Mouse (Mus musculus) forebrain, embryonic 12.5 days (tissue): ENCODE measurements at regions not wholly inside any gene's neighbourhood (a gene's known extent, or its start where the extent isn't known, plus 50 kb on each side); places are given as distances from the start of the nearest gene placed in this dataset.

Experiments used
- ATAC-seq: fragments of 200-750 bp; cut with Nextera tagmentation; 2 replicates; pipeline ENCODE4 v1.8.0; 2017; ENCODE audit warnings: moderate TSS enrichment; ENCODE audit not compliant: low FRiP score
- H3K27ac ChIP-seq: fragments of 300-500 bp; sonication (generic); 2 replicates; pipeline ENCODE4 v1.5.1; 2016; ENCODE audit warnings: mild to moderate bottlenecking
- H3K27me3 ChIP-seq: fragments of 300-500 bp; sonication (generic); 2 replicates; pipeline ENCODE4 v1.6.1; 2016; ENCODE audit warnings: mild to moderate bottlenecking
- H3K36me3 ChIP-seq: fragments of 300-500 bp; sonication (generic); replicated peaks from 2 replicates; pipeline ENCODE4 v1.6.1; 2016; ENCODE audit warnings: mild to moderate bottlenecking
- H3K4me1 ChIP-seq: fragments of 300-500 bp; sonication (generic); 2 replicates; pipeline ENCODE4 v1.6.1; 2016
- H3K4me2 ChIP-seq: fragments of 300-500 bp; sonication (generic); 2 replicates; pipeline ENCODE4 v1.6.1; 2016; ENCODE audit warnings: mild to moderate bottlenecking, moderate library complexity
- H3K4me3 ChIP-seq: fragments of 300-500 bp; sonication (generic); replicated peaks from 2 replicates; pipeline ENCODE4 v1.5.1; 2016; ENCODE audit warnings: mild to moderate bottlenecking
- H3K9ac ChIP-seq: fragments of 300-500 bp; sonication (generic); 2 replicates; pipeline ENCODE4 v1.6.1; 2016; ENCODE audit warnings: mild to moderate bottlenecking
- H3K9me3 ChIP-seq: fragments of 300-500 bp; sonication (generic); 2 replicates; pipeline ENCODE4 v1.6.1; 2016
- WGBS: fragments of 180-500 bp; shearing (Covaris S2); methylation state at CpG from one replicate; pipeline ENCODE4 v1.1.7; 2016; 5-methylcytosine and 5-hydroxymethylcytosine counted together

GRCm38 (mm10) chr6:101840695-101841094 is 463.0 kb upstream of the Pdzrn3 start:
- H3K27ac ChIP-seq = no peak overlapping the region
- no peak overlapping the region for H3K4me2 ChIP-seq
- no peaks in the 10 kb centered on the region for H3K36me3 ChIP-seq
- 90% methylated on average over 4 of the region's 4 CpGs for WGBS
- H3K9me3 ChIP-seq = no peaks in the 10 kb centered on the region
- H3K4me3 ChIP-seq = no peak overlapping the region
- no peak overlapping the region for H3K9ac ChIP-seq
- H3K27me3 ChIP-seq = no peaks in the 10 kb centered on the region
- no peak for ATAC-seq
- H3K4me1 ChIP-seq = no peaks in the 10 kb centered on the region

DNA sequence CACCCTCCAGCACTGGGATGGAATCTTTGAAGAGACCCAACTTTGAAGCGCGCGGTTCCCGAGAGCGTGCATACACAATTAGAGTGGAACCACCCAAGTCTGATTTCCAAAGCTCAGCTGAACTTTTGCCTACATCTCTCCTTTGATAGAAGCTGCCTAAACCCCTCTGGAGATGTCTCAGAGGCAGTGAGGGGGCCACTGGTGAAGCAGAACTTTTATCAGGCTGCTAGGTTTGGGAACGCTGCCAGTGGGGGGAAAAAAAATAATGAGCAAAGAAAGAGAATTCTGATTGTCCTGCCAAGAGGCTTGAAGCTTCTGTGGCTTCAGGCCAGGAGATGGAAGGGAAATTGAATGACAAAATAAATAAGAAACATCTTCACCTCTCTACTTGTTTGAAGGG is 459.9 kb upstream of the Pdzrn3 start:
- H3K4me1 ChIP-seq = no peaks in the 10 kb centered on the region
- H3K4me2 ChIP-seq = no peak overlapping the region
- no peak for ATAC-seq
- H3K9me3 ChIP-seq = no peaks in the 10 kb centered on the region
- no peaks in the 10 kb centered on the region for H3K27me3 ChIP-seq
- H3K4me3 ChIP-seq = no peak overlapping the region
- H3K27ac ChIP-seq = no peak overlapping the region
- H3K36me3 ChIP-seq = no peaks in the 10 kb centered on the region
- no peak overlapping the region for H3K9ac ChIP-seq
- 79% methylated on average over 6 of the region's 6 CpGs for WGBS

- H3K4me1 ChIP-seq = no peaks in the 10 kb centered on the region
- no peak for ATAC-seq
- H3K36me3 ChIP-seq = no peaks in the 10 kb centered on the region
- no peak overlapping the region for H3K4me2 ChIP-seq
- H3K9ac ChIP-seq = no peak overlapping the region
- WGBS = 86% methylated on average over 2 of the region's 2 CpGs
- no peaks in the 10 kb centered on the region for H3K27me3 ChIP-seq
- H3K27ac ChIP-seq = no peak overlapping the region
- no peak overlapping the region for H3K4me3 ChIP-seq
- no peaks in the 10 kb centered on the region for H3K9me3 ChIP-seq
Observed at GRCm38 (mm10) chr6:101793986-101794385, 416.3 kb upstream of the Pdzrn3 start.

DNA sequence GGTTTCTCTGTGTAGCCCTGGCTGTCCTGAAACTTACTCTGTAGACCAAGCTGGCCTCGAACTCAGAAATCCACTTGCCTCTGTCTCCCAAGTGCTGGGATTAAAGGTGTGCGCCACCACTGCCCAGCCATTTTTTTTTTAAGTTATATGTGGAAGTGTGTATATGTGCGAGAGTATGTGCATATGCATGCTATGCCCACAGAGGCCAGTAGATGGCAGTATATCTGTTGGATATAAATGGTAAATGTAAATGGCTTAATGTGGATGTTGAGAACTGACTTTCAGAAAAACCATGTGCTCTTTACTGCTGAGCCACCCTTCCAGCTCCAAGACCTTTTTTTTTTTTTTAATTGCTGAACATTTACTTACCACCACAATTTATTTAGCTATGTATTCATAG is 400.2 kb upstream of the Pdzrn3 start:
- H3K4me2 ChIP-seq = no peak overlapping the region
- H3K27ac ChIP-seq = no peak overlapping the region
- no peaks in the 10 kb centered on the region for H3K4me1 ChIP-seq
- no peaks in the 10 kb centered on the region for H3K9me3 ChIP-seq
- H3K9ac ChIP-seq = no peak overlapping the region
- WGBS = 97% methylated on average over 3 of the region's 3 CpGs
- no peaks in the 10 kb centered on the region for H3K27me3 ChIP-seq
- no peaks in the 10 kb centered on the region for H3K36me3 ChIP-seq
- ATAC-seq = no peak
- H3K4me3 ChIP-seq = no peak overlapping the region

DNA sequence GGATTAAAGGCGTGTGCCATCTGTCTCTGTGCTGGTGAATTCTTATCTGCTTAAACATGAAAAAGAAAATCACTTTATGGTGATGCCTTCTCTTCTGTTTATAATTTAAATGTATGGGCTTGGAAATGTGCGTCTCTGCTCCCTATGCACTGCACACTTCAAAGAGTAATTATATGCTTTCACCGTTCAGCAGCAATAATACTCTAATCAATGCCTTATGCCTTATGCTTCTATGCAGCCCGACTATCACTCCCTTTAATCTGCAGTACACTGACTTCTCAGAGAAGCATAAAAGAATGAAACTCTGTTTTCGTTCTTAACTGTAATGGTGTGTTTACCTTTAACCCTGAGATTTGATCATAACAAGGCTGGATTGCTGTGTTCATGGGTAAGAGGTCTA is 395.5 kb upstream of the Pdzrn3 start:
- no peak overlapping the region for H3K4me2 ChIP-seq
- no peaks in the 10 kb centered on the region for H3K27me3 ChIP-seq
- WGBS = 57% methylated on average over 5 of the region's 5 CpGs
- H3K4me3 ChIP-seq = no peak overlapping the region
- H3K9me3 ChIP-seq = no peaks in the 10 kb centered on the region
- ATAC-seq = no peak
- H3K4me1 ChIP-seq = no peaks in the 10 kb centered on the region
- no peak overlapping the region for H3K9ac ChIP-seq
- no peak overlapping the region for H3K27ac ChIP-seq
- H3K36me3 ChIP-seq = no peaks in the 10 kb centered on the region

DNA sequence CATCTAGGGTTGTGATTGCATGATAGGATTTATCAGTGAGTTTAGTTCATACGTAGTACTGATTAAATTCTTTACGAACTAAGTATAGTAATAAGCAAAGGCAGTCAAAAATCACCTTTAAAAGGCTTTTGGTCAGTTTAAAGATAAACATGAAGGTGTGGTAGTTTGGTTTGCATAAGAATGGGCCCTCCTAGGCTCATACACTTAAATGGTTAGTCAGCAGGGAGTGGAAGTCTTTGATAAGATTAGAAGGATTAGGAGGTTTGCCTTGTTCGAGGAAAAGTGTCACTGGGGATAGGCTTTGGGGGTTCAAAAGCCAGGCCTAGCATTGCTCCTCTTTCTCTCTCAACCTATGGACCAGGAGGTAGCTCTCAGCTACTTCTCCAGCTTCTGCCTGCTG is 357.4 kb upstream of the Pdzrn3 start:
- ATAC-seq = no peak
- WGBS = 30% methylated on average over 3 of the region's 3 CpGs
- no peak overlapping the region for H3K9ac ChIP-seq
- no peaks in the 10 kb centered on the region for H3K4me1 ChIP-seq
- H3K9me3 ChIP-seq = no peaks in the 10 kb centered on the region
- H3K27me3 ChIP-seq = no peaks in the 10 kb centered on the region
- H3K36me3 ChIP-seq = no peaks in the 10 kb centered on the region
- no peak overlapping the region for H3K27ac ChIP-seq
- no peak overlapping the region for H3K4me2 ChIP-seq
- H3K4me3 ChIP-seq = no peak overlapping the region

DNA sequence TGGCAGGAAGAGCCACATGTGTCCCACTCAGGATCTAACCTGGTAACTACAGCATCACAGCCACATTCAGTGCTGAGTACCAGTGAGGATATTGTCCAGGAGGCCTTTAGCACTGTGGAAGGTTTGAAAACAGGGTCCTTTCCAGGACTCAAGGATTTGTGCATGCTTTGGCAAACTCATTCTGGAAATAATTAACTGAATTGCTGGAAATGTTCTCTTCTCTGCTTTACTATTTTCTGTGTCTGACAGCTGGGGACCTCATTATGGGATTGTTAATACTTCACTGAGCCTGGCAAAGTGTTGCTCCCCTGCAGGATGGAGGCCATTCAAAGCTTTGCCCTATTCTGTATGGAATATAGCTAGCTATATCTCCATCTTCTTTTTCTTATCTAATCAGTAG is 342.8 kb upstream of the Pdzrn3 start:
- H3K36me3 ChIP-seq = no peaks in the 10 kb centered on the region
- no peak overlapping the region for H3K27ac ChIP-seq
- H3K27me3 ChIP-seq = no peaks in the 10 kb centered on the region
- no peaks in the 10 kb centered on the region for H3K4me1 ChIP-seq
- no peak overlapping the region for H3K4me3 ChIP-seq
- no peak overlapping the region for H3K4me2 ChIP-seq
- ATAC-seq = no peak
- no peaks in the 10 kb centered on the region for H3K9me3 ChIP-seq
- no peak overlapping the region for H3K9ac ChIP-seq

DNA sequence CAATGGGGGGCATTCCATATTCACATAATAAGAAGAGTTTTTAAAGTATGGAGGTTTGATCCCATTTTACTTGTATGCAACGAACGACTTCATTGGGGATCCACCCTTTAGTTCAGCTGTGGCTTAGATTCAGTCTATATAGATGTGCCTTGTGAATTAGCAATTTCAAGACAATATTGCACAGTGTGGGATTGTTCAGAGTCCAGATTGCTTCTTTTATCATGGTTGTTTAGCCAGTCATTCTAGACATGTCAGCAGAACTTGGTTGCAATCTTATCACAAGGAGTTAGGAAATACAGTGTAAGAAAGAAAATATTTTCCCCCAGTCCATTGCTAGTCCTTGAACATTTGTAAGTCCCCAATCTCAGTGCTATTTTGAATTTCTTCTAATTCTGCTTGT is 312.0 kb upstream of the Pdzrn3 start:
- 92% methylated on average over 2 of the region's 2 CpGs for WGBS
- H3K27ac ChIP-seq = no peak overlapping the region
- no peak for ATAC-seq

GRCm38 (mm10) chr6:101686578-101686977 is 308.9 kb upstream of the Pdzrn3 start:
- no peak overlapping the region for H3K27ac ChIP-seq
- H3K4me3 ChIP-seq = no peak overlapping the region
- no peaks in the 10 kb centered on the region for H3K9me3 ChIP-seq
- no peak for ATAC-seq
- no peaks in the 10 kb centered on the region for H3K36me3 ChIP-seq
- H3K27me3 ChIP-seq = no peaks in the 10 kb centered on the region
- no peak overlapping the region for H3K4me2 ChIP-seq
- H3K9ac ChIP-seq = no peak overlapping the region
- H3K4me1 ChIP-seq = no peaks in the 10 kb centered on the region

More for the DNA sequence above, 312.0 kb upstream of the Pdzrn3 start:
- Histone ChIP-seq H3K4me1 (no peaks in the 10 kb centered on the region), H3K4me2 (no peak overlapping the region), H3K4me3 (no peak overlapping the region), H3K36me3 (no peaks in the 10 kb centered on the region), H3K9me3 (no peaks in the 10 kb centered on the region), H3K27me3 (no peaks in the 10 kb centered on the region), H3K9ac (no peak overlapping the region)

DNA sequence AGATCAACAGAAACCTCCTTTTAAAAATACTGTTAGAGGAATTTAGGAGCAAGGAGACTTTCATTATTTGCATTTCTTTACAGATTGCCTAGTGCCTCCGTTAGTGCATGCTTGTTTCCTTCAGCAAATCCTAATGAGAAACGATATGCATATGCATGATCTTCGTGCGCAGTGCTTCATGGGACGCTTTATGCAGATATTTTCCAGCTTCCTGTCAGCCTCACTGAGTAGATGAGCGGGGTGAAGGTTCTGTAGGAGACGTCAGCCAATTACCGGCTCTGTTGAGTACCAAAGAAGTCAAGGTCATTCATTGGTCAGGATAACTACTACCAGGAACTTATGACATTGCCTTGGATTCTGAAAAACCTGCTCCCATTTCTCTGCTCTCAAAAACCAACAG is 308.0 kb upstream of the Pdzrn3 start:
- no peak overlapping the region for H3K4me3 ChIP-seq
- ATAC-seq = peak; percentile 63; the same call in 1 of the 2 replicates
- H3K36me3 ChIP-seq = no peaks in the 10 kb centered on the region
- no peaks in the 10 kb centered on the region for H3K9me3 ChIP-seq
- H3K27ac ChIP-seq = no peak overlapping the region
- H3K9ac ChIP-seq = no peak overlapping the region
- WGBS = 56% methylated on average over 8 of the region's 8 CpGs
- H3K27me3 ChIP-seq = no peaks in the 10 kb centered on the region
- H3K4me1 ChIP-seq = no peaks in the 10 kb centered on the region
- no peak overlapping the region for H3K4me2 ChIP-seq

DNA sequence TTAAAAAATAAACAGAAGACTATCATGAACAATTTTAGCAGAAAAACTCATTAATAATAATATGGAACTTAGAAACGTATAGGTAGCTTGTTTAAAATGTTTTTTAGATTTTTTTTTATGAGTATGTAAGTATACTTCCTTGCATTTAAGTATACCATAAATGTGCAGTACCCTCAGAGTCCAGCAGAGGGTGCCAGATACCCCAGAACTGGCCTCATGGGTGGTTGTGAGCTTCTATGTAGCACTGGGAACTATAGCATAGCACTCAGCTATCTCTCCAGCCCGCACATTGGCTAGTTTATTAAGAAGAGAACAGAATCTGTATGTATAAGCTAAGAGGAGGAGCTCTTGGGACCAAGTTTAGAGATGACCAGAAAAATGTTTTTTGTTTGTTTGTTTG is 306.7 kb upstream of the Pdzrn3 start:
- Histone ChIP-seq H3K4me2 (no peak overlapping the region), H3K36me3 (no peaks in the 10 kb centered on the region), H3K9ac (no peak overlapping the region), H3K27me3 (no peaks in the 10 kb centered on the region), H3K9me3 (no peaks in the 10 kb centered on the region), H3K27ac (no peak overlapping the region), H3K4me1 (no peaks in the 10 kb centered on the region), H3K4me3 (no peak overlapping the region)
- no peak for ATAC-seq
- 73% methylated on average over 2 of the region's 2 CpGs for WGBS

GRCm38 (mm10) chr6:101674846-101675245 is 297.1 kb upstream of the Pdzrn3 start:
- no peak for ATAC-seq
- H3K4me3 ChIP-seq = no peak overlapping the region
- WGBS = 62% methylated on average over 4 of the region's 4 CpGs

DNA sequence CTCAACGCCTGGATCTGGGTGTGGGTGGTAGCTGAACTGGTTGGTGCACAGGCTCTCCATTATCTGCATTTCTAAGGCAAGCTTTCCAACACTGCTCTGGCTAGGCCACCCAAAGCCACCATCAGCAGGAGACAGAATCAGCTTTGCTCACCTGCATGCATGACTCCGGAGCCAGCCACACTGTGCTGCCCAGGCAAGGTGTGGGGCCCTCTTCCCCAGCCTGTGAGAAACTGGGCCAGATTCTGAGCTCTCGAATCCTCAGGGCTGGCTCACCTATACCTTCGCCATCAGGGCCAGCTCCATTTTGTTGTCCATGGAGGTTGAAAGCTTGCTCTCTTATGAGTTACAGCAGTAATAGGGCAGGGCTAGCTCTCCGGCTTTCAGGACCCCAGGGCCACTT is 293.1 kb upstream of the Pdzrn3 start:
- no peak overlapping the region for H3K27ac ChIP-seq
- peaks cover 15% of the 10 kb centered on the region for H3K4me1 ChIP-seq
- WGBS = 49% methylated on average over 5 of the region's 5 CpGs
- no peak overlapping the region for H3K4me3 ChIP-seq
- H3K9me3 ChIP-seq = no peaks in the 10 kb centered on the region
- no peak overlapping the region for H3K4me2 ChIP-seq
- no peak for ATAC-seq
- H3K36me3 ChIP-seq = no peaks in the 10 kb centered on the region
- no peaks in the 10 kb centered on the region for H3K27me3 ChIP-seq
- H3K9ac ChIP-seq = no peak overlapping the region

More at GRCm38 (mm10) chr6:101674846-101675245, 297.1 kb upstream of the Pdzrn3 start:
- Histone ChIP-seq H3K27ac (no peak overlapping the region), H3K4me1 (peaks cover 5% of the 10 kb centered on the region; the same call in 1 of the 2 replicates), H3K9ac (no peak overlapping the region), H3K9me3 (no peaks in the 10 kb centered on the region), H3K36me3 (no peaks in the 10 kb centered on the region), H3K27me3 (no peaks in the 10 kb centered on the region), H3K4me2 (no peak overlapping the region)
